Mouse (Mus musculus): ENCODE data around the gene Gm9970.

The Gm9970 gene

DNA sequence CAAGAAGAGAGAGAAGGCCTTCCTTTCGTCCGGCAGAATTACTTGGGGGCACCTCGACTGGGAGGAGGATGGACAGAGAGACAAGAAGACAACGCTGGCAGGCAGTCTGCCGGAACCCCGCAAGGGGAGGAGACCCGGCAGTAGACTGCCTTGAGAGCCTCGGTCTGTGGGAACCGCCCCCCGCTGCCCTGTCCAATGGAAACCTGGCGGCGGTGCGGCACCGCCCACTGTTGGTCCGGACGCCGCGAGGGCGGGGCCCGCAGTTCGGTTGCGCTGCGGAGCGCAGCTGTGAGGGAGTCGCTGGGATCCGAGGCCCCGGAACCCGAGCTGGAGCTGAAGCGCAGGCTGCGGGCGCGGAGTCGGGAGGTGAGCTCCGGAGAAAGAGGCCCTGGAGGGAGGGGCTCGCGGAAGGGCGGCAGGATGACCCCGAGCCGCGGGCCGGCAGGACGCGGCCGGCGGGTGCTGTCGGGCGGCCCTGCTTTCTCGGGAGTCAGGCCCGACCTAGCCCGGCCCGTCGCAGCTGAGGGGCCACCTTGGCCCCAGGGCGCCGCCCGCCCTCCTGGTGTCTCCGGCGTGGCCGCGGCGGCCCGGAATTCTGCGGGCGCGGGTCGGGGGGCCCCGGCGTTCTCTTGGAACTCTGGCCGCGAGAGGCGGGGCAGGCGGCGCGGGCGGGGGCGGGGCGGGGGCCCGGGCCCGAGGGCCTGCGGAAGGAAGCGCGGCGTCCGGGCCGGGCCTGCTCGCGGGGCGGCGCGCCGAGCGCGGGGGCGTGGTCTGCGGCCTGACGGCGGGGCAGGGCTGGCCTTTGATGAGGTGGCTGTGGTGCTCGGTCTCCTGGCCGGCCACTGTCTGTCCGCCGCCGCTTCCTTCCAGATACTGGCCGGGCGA, at the start of gene Gm9970, which contains the start of gene Nrbp1:
Gene Gm9970, minus strand, starts transcription at position 596 of the 885 bp plus-strand sequence.
Gene Nrbp1, plus strand, starts transcription at position 228 of the 885 bp plus-strand sequence.
- DNase-seq: peak; percentile 98

DNA sequence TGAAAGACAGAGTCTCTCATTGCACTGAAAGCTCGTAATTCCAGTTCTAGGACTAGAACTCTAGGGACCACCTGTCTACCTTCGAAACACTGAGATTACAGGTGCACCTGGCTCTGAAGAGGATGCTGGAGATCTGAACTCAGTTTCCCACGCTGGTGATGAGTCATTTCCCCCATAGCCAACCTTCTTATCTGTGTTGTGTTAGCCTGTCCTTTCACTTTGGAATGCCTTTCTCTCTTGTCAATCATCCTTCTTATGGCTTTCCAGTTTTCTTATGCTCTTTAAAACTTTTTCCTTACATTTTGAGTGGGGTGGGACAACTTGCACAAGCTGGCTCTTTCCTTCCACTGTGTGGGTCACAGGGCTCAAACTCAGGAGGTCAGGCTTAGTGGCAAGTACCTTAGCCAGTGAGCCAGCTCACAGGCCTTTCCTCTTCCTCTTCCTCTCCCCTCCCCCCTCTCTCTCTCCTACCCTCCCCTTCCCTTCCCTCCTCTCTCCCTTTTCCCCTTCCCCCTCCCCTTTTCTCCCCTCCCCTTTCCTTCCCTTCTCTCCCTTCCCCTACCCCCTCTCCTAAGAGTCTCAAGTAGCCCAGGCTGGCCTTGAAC, 48.7 kb upstream of the Gm9970 start:
- DNase-seq: no peak

GRCm38 (mm10) chr5:31288655-31289054, 47.6 kb upstream of the Gm9970 start:
- no peak for DNase-seq

- DNase-seq: no peak
Observed at GRCm38 (mm10) chr5:31288225-31288624, 47.2 kb upstream of the Gm9970 start.

GRCm38 (mm10) chr5:31279245-31279988, 38.4 kb upstream of the Gm9970 start:
- DNase-seq: no peak

GRCm38 (mm10) chr5:31273018-31273417, 32.0 kb upstream of the Gm9970 start:
- no peak for DNase-seq

DNA sequence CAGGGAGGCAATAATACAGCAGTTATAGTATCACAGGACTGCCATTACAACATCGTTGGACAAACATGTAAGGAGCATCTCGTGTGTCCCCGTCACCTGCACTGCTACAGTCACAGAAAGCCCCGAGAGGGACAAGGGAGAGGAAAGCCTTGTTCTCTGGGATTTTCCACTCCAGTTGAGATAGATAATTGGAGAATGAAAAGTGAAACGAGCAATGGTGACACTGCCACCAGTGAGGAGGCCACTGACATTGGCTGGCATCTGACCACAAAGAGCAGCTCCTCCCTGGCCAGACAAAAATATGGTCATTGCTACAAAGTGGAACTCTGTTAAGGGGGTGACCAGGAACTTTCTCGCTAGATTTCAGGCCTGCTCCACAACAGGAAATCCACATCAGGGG, 26.7 kb upstream of the Gm9970 start:
- DNase-seq: no peak

DNA sequence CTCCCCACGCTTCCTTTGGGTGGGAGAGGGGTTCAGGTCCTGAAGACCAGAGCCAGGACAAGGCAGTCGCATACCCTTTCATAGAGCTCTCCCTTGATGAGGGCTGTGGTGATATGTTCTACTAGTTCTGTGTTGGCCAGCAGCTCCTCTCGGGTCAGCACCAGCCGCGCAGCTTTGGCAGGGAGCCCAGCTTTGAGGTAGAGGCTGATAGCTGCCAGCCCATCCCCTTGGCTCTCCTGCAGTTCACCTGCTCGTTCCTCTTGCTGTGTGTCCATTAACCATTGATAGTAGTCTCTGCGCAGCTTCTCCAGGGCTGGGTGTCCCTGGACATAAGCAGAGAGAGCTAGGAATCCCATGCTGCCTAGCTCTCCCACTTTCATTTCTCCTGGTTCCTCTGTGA, 25.1 kb upstream of the Gm9970 start:
- DNase-seq: no peak

DNA sequence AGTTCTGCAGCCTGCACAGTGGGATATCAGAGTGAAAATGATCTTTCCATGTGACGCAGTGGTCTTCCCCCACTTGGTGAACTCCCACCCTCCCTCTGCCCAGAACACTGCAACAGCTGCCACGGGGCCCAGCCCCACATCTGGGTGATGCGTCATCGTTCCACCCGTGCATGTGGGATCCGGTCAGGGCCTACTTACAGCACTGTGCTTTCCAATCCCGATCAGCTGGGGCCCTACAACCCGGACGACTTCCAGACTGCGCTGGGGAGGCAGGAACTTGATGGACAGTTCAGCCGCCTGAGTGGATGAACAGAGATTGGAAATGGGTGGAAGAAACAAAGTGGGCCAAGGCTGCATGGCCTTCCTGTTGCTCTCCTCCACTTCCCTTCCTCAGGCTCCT, 16.6 kb upstream of the Gm9970 start:
- no peak for DNase-seq

GRCm38 (mm10) chr5:31255971-31256370, 14.9 kb upstream of the Gm9970 start:
- no peak for DNase-seq

- no peak for DNase-seq
Observed at GRCm38 (mm10) chr5:31255381-31255780, 14.3 kb upstream of the Gm9970 start.

GRCm38 (mm10) chr5:31254901-31255300, 13.9 kb upstream of the Gm9970 start:
- DNase-seq: no peak

- DNase-seq: peak; percentile 50
Observed at GRCm38 (mm10) chr5:31254452-31254851, 13.4 kb upstream of the Gm9970 start.

DNA sequence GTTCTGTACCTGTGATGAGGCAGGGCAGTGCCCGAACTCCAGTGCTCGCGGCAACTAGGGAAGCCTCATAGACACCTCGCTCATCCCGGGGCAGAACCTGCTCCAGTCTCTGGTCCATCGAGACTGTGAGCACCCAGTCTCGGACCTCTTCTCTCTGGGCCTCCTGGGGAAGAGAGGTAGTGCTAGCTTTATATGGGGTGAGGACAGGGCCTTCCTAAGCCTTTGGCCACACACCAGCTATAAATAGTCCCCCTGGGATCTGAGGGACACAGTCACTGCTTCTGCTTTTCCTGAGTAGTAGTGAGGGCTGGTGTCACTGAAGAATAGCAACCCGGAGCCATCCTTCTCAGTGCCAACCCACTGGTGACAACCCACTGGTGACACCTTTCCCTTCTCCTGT, 12.8 kb upstream of the Gm9970 start:
- DNase-seq: no peak

DNA sequence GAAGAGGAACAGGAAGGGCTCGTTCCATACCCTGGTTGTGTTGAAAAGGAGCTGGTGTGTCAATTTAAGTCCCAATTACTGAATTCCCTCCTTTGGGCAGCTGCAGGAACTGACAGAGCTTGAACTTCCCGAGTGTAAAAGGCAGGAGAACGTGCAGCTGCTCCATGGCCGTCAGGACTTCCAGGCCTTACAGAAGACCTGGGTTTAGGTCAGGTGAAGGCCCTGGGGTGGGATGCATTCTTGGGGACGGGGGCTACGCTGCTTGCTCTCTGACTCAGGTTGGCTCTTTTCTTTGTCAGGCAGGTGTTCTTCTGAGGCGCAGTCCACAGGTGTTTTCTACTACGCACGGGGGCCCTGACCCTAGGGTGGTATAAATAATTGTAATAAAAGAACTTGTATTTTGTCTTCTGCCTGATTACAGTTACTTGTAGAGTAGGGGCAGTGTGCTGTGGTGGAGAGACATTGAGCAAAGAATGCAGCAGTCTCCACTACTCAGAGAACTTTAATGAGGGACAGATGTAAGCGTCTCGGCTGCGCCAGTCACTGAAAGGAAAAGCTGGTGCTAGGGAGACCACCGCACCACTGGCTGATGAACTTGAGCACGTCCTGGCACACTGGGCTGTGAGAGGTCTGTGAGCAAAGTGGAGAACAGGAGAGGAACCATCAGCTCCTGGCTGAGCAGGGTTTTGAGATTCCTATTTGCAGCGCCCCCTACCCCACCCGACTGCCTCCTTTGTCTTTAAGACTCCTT, 11.9 kb upstream of the Gm9970 start:
- no peak for DNase-seq

GRCm38 (mm10) chr5:31252151-31252550, 11.1 kb upstream of the Gm9970 start:
- DNase-seq: no peak

- peak; percentile 82 for DNase-seq
Observed at GRCm38 (mm10) chr5:31251541-31252101, 10.6 kb upstream of the Gm9970 start, which contains the start of gene Krtcap3. Gene Krtcap3 (plus strand): TSS chr5:31251691.

DNA sequence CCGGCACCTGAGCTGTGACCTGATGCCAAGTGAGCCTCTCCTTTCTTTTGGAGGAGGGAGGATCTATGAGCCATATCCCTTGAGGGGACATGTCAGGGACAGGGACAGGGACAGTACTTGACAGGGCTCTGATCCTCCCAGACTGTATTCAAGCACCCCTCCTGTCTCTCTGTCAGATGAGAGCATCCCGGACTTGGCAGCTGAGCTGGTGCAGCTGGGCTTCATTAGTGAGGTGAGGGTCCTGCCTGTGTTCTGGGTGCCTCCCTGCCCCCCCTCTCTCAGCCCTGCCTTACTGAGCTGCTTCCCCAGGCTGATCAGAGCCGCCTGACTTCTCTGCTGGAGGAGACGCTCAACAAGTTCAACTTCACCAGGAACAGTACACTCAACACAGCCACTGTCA, 9.7 kb upstream of the Gm9970 start:
- no peak for DNase-seq

- DNase-seq: no peak
Observed at GRCm38 (mm10) chr5:31242191-31242590, 1.2 kb upstream of the Gm9970 start.

- no peak for DNase-seq
Observed at GRCm38 (mm10) chr5:31241522-31242034, 546 bp upstream of the Gm9970 start.

- DNase-seq: no peak
Observed at GRCm38 (mm10) chr5:31226641-31227040, 14.4 kb downstream of the Gm9970 start.

- DNase-seq: no peak
Observed at GRCm38 (mm10) chr5:31222696-31223095, 18.3 kb downstream of the Gm9970 start.

All from kidney, postnatal 14 days (tissue).